Mouse (Mus musculus): ENCODE results near the gene Hk1.

DNA sequence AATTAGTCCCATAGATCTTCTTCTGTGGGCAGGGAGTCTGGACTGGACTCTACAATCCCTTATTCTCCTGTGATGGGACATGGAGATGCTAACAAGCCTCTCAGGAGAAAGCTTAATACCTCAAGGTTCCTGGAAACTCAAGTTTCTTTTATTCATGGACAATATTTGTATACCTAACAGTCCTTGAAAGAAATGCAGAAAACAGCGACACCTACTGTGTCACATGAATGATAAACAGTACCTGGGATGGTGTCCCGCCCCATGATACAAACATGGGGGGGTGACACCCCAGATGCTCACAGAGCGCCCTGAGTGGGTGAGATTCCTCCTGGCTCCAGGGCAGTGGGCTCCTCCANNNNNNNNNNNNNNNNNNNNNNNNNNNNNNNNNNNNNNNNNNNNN is 3.3 kb upstream of the Hk1 start:
- TF ChIP-seq CTCF (IDR thresholded peaks at IDR 0.05) (peak; percentile 45), POLR2A (IDR thresholded peaks at IDR 0.05; ENCODE audit: insufficient read depth, low read depth, low read length) (no peak)

All from heart, adult 2 months (tissue).